Mouse (Mus musculus) embryo, embryonic 10 days (tissue): ENCODE measurements around the gene Rdm1.
A peak's percentile ranks its signal among the peaks of the same experiment; 100 is the strongest.
"Not testable (repeated sequence)": the region's sequence is repeated elsewhere in the genome, so short reads cannot be mapped to it uniquely, and the experiment has no call there.

Source experiments
- DNase-seq: peaks from one replicate; pipeline ENCODE4 v3.0.0-alpha.2; 2015; ENCODE audit warnings: low spot score

Gene Rdm1

GRCm38 (mm10) chr11:101616948-101617767 lies 9.8 kb upstream of the Rdm1 start:
- DNase-seq: no peak

GRCm38 (mm10) chr11:101617849-101618248 lies 9.1 kb upstream of the Rdm1 start:
- peak; percentile 94 for DNase-seq

GRCm38 (mm10) chr11:101618596-101618995 lies 8.4 kb upstream of the Rdm1 start:
- DNase-seq: no peak

GRCm38 (mm10) chr11:101620022-101620655 lies 6.9 kb upstream of the Rdm1 start:
- not testable (repeated sequence) for DNase-seq

GRCm38 (mm10) chr11:101626649-101626994 lies 373 bp upstream of the Rdm1 start:
- no peak for DNase-seq

- peak; percentile 95 for DNase-seq
Observed at GRCm38 (mm10) chr11:101627857-101628559, 1.0 kb downstream of the Rdm1 start.

GRCm38 (mm10) chr11:101628733-101629417 lies 1.9 kb downstream of the Rdm1 start:
- DNase-seq: not testable (repeated sequence)

GRCm38 (mm10) chr11:101635660-101636059 lies 8.7 kb downstream of the Rdm1 start:
- DNase-seq: no peak

GRCm38 (mm10) chr11:101639761-101640160 lies 12.8 kb downstream of the Rdm1 start:
- no peak for DNase-seq

GRCm38 (mm10) chr11:101640857-101641709 lies 14.1 kb downstream of the Rdm1 start:
- peak; percentile 80 for DNase-seq

GRCm38 (mm10) chr11:101641710-101642642 lies 15.0 kb downstream of the Rdm1 start:
- DNase-seq: peak; percentile 79

- DNase-seq: no peak
Observed at GRCm38 (mm10) chr11:101642931-101643330, 15.9 kb downstream of the Rdm1 start.

GRCm38 (mm10) chr11:101644591-101644990 lies 17.6 kb downstream of the Rdm1 start:
- DNase-seq: no peak

- not testable (repeated sequence) for DNase-seq
Observed at GRCm38 (mm10) chr11:101645043-101645410, 18.0 kb downstream of the Rdm1 start.

- peak; percentile 88 for DNase-seq
Observed at GRCm38 (mm10) chr11:101645411-101646282, 18.7 kb downstream of the Rdm1 start.

- not testable (repeated sequence) for DNase-seq
Observed at GRCm38 (mm10) chr11:101646283-101646794, 19.3 kb downstream of the Rdm1 start.

GRCm38 (mm10) chr11:101647093-101647492 lies 20.1 kb downstream of the Rdm1 start:
- not testable (repeated sequence) for DNase-seq

- no peak for DNase-seq
Observed at GRCm38 (mm10) chr11:101656356-101656755, 29.4 kb downstream of the Rdm1 start.

GRCm38 (mm10) chr11:101657528-101657885 lies 30.5 kb downstream of the Rdm1 start:
- DNase-seq: peak; percentile 43
